Mouse (Mus musculus): ENCODE results near the gene Olfr222. TPM values are rescaled to one million over a fixed set of nuclear protein-coding genes. Genes with fewer than 3 reads are reported as not detected.
"Not testable (repeated sequence)": the region's sequence is repeated elsewhere in the genome, so short reads cannot be mapped to it uniquely, and the experiment has no call there.

Gene Olfr222
- not detected in 2 replicates for polyA plus RNA-seq (2015; fragmentation: Nextera tagmentation; extraction: Ambion mirVana)

DNA sequence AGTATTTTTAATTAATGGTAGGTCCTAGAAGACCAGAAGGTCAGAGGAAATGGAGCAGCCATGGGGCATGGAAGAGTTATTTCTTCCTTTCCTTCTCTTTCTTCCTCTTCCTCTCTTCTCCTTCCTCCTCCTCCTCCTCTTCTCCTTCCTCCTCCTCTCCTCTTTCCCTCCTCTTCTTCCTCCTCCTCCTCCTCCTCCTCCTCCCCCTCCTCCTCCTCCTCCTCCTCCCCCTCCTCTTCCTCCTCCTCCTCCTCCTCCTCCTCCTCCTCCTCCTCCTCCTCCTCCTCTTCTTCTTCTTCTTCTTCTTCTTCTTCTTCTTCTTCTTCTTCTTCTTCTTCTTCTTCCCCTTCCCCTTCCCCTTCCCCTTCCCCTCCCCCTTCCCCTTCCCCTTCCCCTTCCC is at the start of gene Olfr222:
Olfr222 (minus strand) TSS at position 101 of the 400 bp plus-strand sequence.
- not testable (repeated sequence) for H3K4me1 ChIP-seq; H3K9me3 ChIP-seq (replicated peaks); H3K4me2 ChIP-seq; H3K27me3 ChIP-seq; H3K4me3 ChIP-seq; H3K27ac ChIP-seq; ATAC-seq; H3K36me3 ChIP-seq (ENCODE audit: poor library complexity, severe bottlenecking); H3K9ac ChIP-seq

DNA sequence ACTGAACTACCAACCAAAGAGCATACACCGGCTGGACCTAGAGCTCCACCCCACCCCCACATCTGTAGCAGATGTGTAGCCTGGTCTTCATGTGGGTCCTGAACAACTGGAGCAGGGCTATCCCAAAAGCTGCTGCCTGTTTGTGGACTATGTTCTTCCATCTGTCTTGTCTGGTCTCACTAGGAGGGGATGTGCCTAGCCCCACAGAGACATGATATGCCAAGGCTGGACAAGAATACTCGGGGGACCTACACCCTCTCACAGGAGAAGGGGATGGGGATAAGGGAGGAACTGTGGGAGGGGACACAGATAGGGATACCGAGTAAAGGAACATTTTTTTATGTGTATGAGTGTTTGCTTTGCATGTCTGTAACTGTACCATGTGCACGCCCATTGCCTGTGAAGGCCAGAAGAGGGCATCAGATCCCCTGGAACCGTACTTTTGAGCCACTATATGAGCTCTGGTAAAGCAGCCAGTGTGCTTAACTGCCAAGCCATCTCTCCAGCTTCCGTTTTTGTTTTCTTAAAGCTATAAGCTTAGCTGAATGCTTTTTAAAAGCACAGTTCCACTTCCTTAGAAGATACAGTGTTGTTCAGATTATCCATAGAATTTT is 48.1 kb upstream of the Olfr222 start:
- Histone ChIP-seq H3K9ac (no peak overlapping the region), H3K27me3 (no peaks in the 10 kb centered on the region), H3K4me2 (no peak overlapping the region), H3K36me3 (ENCODE audit: poor library complexity, severe bottlenecking) (no peaks in the 10 kb centered on the region), H3K4me3 (no peak overlapping the region), H3K27ac (no peak overlapping the region), H3K4me1 (no peaks in the 10 kb centered on the region), H3K9me3 (replicated peaks) (no peaks in the 10 kb centered on the region)
- 0 out of 2 replicates have a peak, but pooled peaks have one; percentile 48 for ATAC-seq
- 35% methylated on average over 6 of the region's 6 CpGs for WGBS

DNA sequence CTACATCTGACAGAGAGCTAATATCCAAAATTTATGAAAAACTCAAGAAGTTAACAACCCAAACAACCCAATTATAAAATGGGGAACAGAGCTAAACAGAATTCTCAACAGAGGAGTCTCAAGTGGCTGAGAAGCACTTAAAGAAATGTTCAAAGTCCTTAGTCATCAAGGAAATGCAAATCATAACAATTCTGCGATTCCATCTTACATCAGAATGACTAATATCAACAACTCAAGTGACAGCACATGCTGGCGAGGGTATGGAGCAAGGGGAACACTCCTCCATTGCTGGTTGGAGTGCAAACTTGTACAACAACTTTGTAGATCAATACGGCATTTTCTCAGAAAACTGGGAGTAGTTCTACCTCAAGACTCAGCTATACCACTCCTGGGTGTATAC is 46.2 kb upstream of the Olfr222 start:
- no peaks in the 10 kb centered on the region for H3K27me3 ChIP-seq
- no peak overlapping the region for H3K4me3 ChIP-seq
- no peak for ATAC-seq
- no peak overlapping the region for H3K4me2 ChIP-seq
- no peak overlapping the region for H3K9ac ChIP-seq
- no peaks in the 10 kb centered on the region for H3K4me1 ChIP-seq
- no peaks in the 10 kb centered on the region for H3K9me3 ChIP-seq (replicated peaks)
- H3K36me3 ChIP-seq (ENCODE audit: poor library complexity, severe bottlenecking): no peaks in the 10 kb centered on the region
- WGBS: 84% methylated on average over 3 of the region's 3 CpGs
- H3K27ac ChIP-seq: no peak overlapping the region

DNA sequence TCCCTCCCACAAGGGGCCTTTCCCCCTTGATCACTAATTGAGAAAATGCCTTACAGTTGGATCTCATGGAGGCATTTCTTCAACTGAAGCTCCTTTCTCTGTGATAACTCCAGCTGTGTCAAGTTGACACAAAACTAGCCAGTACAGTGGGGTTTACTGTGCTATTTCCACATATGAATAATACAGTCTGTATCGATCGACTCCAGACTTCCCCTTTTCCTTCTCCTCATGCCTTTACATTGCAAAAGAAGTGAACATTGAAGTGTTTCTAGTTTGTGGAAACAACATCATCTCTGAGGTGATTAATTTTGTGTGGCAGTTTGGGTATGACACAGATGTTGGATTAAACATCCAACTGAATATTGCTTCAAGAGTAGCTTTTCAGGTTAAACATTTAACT is 41.0 kb upstream of the Olfr222 start:
- ATAC-seq: not testable (repeated sequence)

DNA sequence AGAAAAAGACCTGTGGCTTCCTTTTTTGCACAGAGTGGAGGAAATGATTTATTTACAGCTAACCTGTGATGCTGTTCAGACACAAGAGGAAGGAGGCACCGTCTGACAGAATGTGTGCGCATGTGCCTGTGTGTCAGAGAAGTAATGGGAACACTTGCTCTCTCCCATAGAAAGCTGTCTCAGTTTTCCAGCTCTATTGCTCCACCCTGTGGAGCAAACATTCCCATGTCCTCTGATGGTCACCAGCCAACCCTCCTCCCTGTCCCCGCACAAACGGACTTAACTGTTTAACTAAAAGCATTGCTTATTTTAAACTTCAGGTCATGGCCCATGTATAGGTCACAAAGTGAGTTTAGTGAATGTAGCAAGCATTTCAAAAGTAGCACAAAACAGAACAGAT is 38.1 kb upstream of the Olfr222 start:
- H3K27me3 ChIP-seq: no peaks in the 10 kb centered on the region

More for the DNA sequence above, 41.0 kb upstream of the Olfr222 start:
- H3K36me3 ChIP-seq (ENCODE audit: poor library complexity, severe bottlenecking); H3K27ac ChIP-seq; H3K4me2 ChIP-seq; H3K4me3 ChIP-seq; H3K9me3 ChIP-seq (replicated peaks); H3K27me3 ChIP-seq; H3K4me1 ChIP-seq; H3K9ac ChIP-seq: not testable (repeated sequence)
- WGBS: 95% methylated on average over 2 of the region's 2 CpGs

DNA sequence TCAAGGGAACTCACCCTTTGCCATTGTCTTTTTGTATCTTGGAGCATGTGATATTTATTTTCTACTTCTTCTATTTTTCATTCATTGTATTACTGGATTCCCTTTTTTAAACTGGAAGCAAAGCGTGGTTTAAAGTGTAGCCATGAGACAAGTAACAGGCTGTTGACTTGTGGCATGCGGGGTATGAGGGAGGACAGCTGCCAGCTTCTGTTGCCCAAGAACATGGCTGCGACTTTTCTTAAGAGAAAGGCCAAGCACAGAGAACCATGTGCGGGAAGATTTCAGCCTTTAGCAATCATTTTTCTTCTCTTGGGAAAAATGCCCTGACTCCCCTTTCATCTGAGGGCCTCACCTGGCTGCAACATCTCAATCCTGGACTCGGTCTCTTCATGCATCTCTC is 35.6 kb upstream of the Olfr222 start:
- ATAC-seq: no peak
- H3K9ac ChIP-seq: no peak overlapping the region
- no peaks in the 10 kb centered on the region for H3K4me1 ChIP-seq
- no peak overlapping the region for H3K4me2 ChIP-seq
- no peak overlapping the region for H3K4me3 ChIP-seq
- no peaks in the 10 kb centered on the region for H3K9me3 ChIP-seq (replicated peaks)
- no peak overlapping the region for H3K27ac ChIP-seq
- H3K27me3 ChIP-seq: no peaks in the 10 kb centered on the region
- WGBS: 89% methylated on average over 5 of the region's 5 CpGs
- H3K36me3 ChIP-seq (ENCODE audit: poor library complexity, severe bottlenecking): no peaks in the 10 kb centered on the region

More for the DNA sequence above, 38.1 kb upstream of the Olfr222 start:
- Histone ChIP-seq H3K4me3 (no peak overlapping the region), H3K36me3 (ENCODE audit: poor library complexity, severe bottlenecking) (no peaks in the 10 kb centered on the region), H3K4me2 (no peak overlapping the region), H3K4me1 (no peaks in the 10 kb centered on the region), H3K9me3 (replicated peaks) (no peaks in the 10 kb centered on the region), H3K9ac (no peak overlapping the region), H3K27ac (no peak overlapping the region)
- WGBS: 61% methylated on average over 4 of the region's 4 CpGs
- no peak for ATAC-seq

DNA sequence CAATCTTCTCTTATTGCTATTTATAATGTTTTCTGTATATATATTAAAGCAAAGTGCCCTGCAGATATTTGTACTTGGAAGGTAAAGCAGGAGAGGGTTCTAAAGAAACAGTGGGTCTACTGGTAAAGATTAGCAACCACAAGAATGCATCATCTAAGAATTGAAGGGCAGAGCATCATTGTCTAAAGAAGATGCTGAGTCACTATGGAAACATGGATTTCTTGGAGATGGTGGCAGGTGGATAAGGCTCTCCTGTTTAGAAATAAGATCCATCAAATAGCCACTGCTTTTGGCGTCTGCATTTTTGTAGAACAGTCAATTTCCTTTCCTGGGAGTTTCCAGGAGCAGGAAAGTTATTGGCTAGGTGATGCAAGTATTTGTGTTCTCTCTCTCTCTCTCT is 26.3 kb upstream of the Olfr222 start:
- H3K27ac ChIP-seq: no peak overlapping the region
- no peaks in the 10 kb centered on the region for H3K27me3 ChIP-seq
- no peak overlapping the region for H3K9ac ChIP-seq
- no peak for ATAC-seq
- H3K4me1 ChIP-seq: no peaks in the 10 kb centered on the region
- no peaks in the 10 kb centered on the region for H3K36me3 ChIP-seq (ENCODE audit: poor library complexity, severe bottlenecking)
- no peak overlapping the region for H3K4me3 ChIP-seq
- no peak overlapping the region for H3K4me2 ChIP-seq
- 68% methylated on average over 1 of the region's 1 CpGs for WGBS
- no peaks in the 10 kb centered on the region for H3K9me3 ChIP-seq (replicated peaks)

DNA sequence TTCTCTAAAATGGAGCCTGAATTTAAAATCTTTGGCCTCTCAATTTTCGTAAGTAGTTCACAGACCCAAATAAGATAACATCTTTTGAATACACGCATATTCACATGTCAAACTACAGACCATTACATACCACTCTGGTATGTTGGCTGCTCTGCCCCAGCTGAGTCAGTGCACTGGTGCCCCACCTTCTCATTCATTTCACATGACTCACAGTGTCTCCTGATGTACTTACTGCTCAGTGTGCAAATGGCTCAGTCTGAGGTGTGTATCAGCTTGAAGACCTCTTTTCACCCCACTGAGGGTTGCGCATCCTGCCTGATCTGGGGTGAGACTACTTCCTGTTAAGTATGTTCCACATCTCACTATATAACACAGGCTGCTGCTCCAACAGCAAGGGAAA is 24.8 kb upstream of the Olfr222 start:
- ATAC-seq: no peak
- Histone ChIP-seq H3K27me3 (no peaks in the 10 kb centered on the region), H3K4me3 (no peak overlapping the region), H3K4me1 (no peaks in the 10 kb centered on the region), H3K4me2 (no peak overlapping the region), H3K27ac (no peak overlapping the region), H3K9me3 (replicated peaks) (no peaks in the 10 kb centered on the region), H3K36me3 (ENCODE audit: poor library complexity, severe bottlenecking) (no peaks in the 10 kb centered on the region), H3K9ac (no peak overlapping the region)
- WGBS: 93% methylated on average over 3 of the region's 3 CpGs

DNA sequence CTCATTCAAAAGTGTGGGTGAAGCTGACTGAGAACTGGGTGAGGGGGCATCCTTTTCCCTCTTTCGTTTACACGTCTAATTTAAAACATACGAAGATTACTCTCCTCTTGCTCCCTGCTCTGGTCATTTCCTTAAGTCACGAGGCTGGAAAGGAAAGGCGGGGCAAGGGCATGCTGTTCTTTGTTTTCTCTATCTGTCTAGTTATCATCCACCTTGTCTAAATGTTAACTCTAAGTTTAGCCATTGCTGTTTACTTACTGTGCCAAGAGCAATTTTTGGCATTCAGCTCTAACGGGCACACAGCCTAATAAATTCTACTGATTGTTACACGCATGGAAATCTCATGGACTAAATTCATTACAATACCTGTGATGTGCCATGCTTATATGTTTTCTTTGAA is 23.2 kb upstream of the Olfr222 start:
- Histone ChIP-seq H3K36me3 (ENCODE audit: poor library complexity, severe bottlenecking) (no peaks in the 10 kb centered on the region), H3K27me3 (no peaks in the 10 kb centered on the region), H3K4me2 (no peak overlapping the region), H3K27ac (no peak overlapping the region), H3K9ac (no peak overlapping the region), H3K4me3 (no peak overlapping the region), H3K4me1 (no peaks in the 10 kb centered on the region), H3K9me3 (replicated peaks) (no peaks in the 10 kb centered on the region)
- no peak for ATAC-seq
- WGBS: 83% methylated on average over 7 of the region's 7 CpGs

DNA sequence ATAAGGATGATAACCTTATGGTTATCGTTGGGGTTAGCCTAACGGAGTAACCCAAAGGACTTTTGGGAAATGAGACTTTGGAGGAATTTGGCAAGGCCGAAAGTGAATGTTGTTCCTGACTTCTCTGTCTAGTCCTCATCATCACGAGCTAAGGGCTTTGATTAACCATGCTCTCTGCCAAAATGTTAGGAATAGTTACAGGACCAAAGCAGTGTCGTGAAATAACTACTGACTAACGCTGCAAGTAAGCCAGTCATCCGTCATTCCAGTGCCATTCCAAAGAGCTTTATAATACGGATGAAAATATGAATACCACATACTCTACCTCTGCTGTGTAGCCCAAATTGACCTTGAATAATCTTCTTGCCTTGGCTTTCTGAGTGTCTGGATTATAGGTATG is 20.9 kb upstream of the Olfr222 start:
- no peak overlapping the region for H3K4me2 ChIP-seq
- ATAC-seq: no peak

DNA sequence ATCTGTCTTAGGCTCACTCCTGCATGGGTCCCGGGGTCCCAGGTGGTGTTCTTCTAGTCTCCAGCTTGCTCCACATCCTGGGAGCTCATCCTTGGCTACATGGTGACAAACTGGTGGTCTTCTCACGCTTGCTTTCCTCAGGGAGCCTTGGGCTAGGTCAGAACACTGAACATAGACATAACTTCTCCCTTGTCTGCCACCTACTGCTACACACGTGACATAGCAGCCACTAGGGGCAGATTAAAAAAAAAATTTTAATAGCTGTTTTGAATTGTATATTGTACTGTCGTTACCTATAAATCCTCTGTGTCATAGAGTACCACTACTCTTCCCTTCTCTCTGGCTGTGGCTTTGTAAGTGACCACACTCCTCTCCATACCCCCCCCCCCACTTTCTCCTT is 20.1 kb upstream of the Olfr222 start:
- ATAC-seq: no peak
- Histone ChIP-seq H3K36me3 (ENCODE audit: poor library complexity, severe bottlenecking) (no peaks in the 10 kb centered on the region), H3K27ac (no peak overlapping the region), H3K4me3 (no peak overlapping the region), H3K4me2 (no peak overlapping the region), H3K9ac (no peak overlapping the region), H3K4me1 (no peaks in the 10 kb centered on the region), H3K27me3 (no peaks in the 10 kb centered on the region), H3K9me3 (replicated peaks) (no peaks in the 10 kb centered on the region)
- 54% methylated on average over 4 of the region's 4 CpGs for WGBS

More for the DNA sequence above, 20.9 kb upstream of the Olfr222 start:
- 89% methylated on average over 8 of the region's 8 CpGs for WGBS
- Histone ChIP-seq H3K27me3 (no peaks in the 10 kb centered on the region), H3K36me3 (ENCODE audit: poor library complexity, severe bottlenecking) (no peaks in the 10 kb centered on the region), H3K9me3 (replicated peaks) (no peaks in the 10 kb centered on the region), H3K4me1 (no peaks in the 10 kb centered on the region), H3K9ac (no peak overlapping the region), H3K4me3 (no peak overlapping the region), H3K27ac (no peak overlapping the region)

DNA sequence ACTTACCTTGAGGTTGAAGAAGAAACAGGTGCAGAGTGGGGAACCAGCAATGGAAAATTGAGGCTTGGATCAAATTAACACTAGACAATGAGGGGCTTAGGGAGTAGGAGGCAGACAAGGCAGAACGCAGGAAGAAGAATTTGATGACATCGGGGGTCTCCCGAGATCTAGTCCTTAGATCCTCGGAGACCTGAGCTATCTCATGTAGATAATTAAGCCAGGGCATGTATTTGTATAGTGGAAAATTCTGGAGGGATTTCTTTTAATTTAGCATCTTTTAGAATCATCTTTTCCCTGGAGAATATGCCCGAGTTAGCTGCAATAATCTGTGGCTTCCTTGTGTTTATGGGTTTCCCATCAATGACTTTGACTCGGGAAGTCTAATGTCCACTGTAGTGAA is 17.2 kb upstream of the Olfr222 start, which contains the start of gene Olfr223:
Olfr223 (minus strand) TSS at position 101 of the 400 bp plus-strand sequence.
- Histone ChIP-seq H3K4me3 (no peak within 1 kb of the TSS), H3K27me3 (no peaks in the 10 kb centered on the region), H3K4me2 (no peak within 1 kb of the TSS), H3K9me3 (replicated peaks) (no peaks in the 10 kb centered on the region), H3K4me1 (no peaks in the 10 kb centered on the region), H3K36me3 (ENCODE audit: poor library complexity, severe bottlenecking) (no peaks in the 10 kb centered on the region), H3K27ac (no peak within 1 kb of the TSS), H3K9ac (no peak within 1 kb of the TSS)
- no peak for ATAC-seq
- WGBS: 85% methylated on average over 6 of the region's 6 CpGs

DNA sequence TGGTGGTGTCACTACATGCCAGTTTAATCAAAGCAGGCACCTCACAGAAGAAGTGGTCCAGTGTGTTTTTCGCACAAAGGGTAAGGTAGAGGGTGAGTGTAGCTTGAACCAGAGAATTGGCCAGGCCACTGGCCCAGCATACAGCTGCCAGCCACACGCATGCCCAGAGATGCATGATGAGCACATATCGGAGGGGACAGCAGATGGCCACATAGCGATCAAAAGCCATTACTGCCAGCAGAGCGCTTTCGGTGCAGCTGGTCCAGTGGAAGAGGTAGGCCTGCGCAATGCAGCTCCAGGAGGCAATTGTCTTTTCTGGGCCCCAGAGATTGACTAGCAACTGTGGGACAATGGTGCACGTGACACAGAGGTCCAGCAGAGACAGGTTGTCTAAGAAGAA is 13.5 kb upstream of the Olfr222 start:
- 84% methylated on average over 8 of the region's 8 CpGs for WGBS
- no peak overlapping the region for H3K27ac ChIP-seq
- H3K4me2 ChIP-seq: no peak overlapping the region

More for the DNA sequence above, 13.5 kb upstream of the Olfr222 start:
- Histone ChIP-seq H3K4me1 (no peaks in the 10 kb centered on the region), H3K9ac (no peak overlapping the region), H3K36me3 (ENCODE audit: poor library complexity, severe bottlenecking) (no peaks in the 10 kb centered on the region), H3K9me3 (replicated peaks) (no peaks in the 10 kb centered on the region), H3K27me3 (no peaks in the 10 kb centered on the region), H3K4me3 (no peak overlapping the region)
- ATAC-seq: no peak

Data from forebrain, embryonic 13.5 days (tissue).